Mouse (Mus musculus) hindlimb bud, embryonic 11.5 days (tissue): ENCODE measurements around the gene Dhx15.

Source experiments
- DNase-seq: peaks from one replicate; pipeline ENCODE4 v3.0.0-alpha.2; 2012; ENCODE audit warnings: low read depth, low spot score; ENCODE audit errors: extremely low spot score

Dhx15 gene

GRCm38 (mm10) chr5:52112191-52112760 lies 78.0 kb downstream of the Dhx15 start:
- no peak for DNase-seq

GRCm38 (mm10) chr5:52110808-52111663 lies 79.3 kb downstream of the Dhx15 start:
- DNase-seq, result no peak
